Mouse (Mus musculus) testis, adult 2 months (tissue): ENCODE measurements at regions not wholly inside any gene's neighbourhood (a gene's known extent, or its start where the extent isn't known, plus 50 kb on each side); places are given as distances from the start of the nearest gene placed in this dataset.

Experiments used
- CTCF ChIP-seq: fragments of 200-500 bp; IDR thresholded peaks from 2 replicates; pipeline ENCODE4 v1.5.1; 2012; ENCODE audit warnings: low read depth, mild to moderate bottlenecking, inconsistent platforms, low read length, moderate library complexity; ENCODE audit not compliant: control insufficient read depth, insufficient read depth, insufficient replicate concordance
- POLR2A ChIP-seq: fragments of 200-500 bp; IDR thresholded peaks from 2 replicates; pipeline ENCODE4 v1.6.1; 2012; ENCODE audit warnings: low read depth, mild to moderate bottlenecking, inconsistent platforms, low read length, moderate library complexity; ENCODE audit not compliant: control insufficient read depth

- TF ChIP-seq POLR2A (no peak), CTCF (no peak)
These were observed 417.1 kb downstream of the Lrriq3 start for GRCm38 (mm10) chr3:155510161-155510857.
